Mouse (Mus musculus) mouse trophoblast stem cell (cell line): ENCODE data around the gene Tmco5.
"Not testable (repeated sequence)": the region's sequence is repeated elsewhere in the genome, so short reads cannot be mapped to it uniquely, and the experiment has no call there.

Source experiments
- in situ Hi-C, 2 experiments: fragments of 300-500 bp; cut with MseI, MboI; formaldehyde crosslinking; loops; 2 replicates in 1 of 2; 3 replicates in 1 of 2; pipeline ENCODE4 v1.15.1; 2025

The Tmco5 gene

DNA sequence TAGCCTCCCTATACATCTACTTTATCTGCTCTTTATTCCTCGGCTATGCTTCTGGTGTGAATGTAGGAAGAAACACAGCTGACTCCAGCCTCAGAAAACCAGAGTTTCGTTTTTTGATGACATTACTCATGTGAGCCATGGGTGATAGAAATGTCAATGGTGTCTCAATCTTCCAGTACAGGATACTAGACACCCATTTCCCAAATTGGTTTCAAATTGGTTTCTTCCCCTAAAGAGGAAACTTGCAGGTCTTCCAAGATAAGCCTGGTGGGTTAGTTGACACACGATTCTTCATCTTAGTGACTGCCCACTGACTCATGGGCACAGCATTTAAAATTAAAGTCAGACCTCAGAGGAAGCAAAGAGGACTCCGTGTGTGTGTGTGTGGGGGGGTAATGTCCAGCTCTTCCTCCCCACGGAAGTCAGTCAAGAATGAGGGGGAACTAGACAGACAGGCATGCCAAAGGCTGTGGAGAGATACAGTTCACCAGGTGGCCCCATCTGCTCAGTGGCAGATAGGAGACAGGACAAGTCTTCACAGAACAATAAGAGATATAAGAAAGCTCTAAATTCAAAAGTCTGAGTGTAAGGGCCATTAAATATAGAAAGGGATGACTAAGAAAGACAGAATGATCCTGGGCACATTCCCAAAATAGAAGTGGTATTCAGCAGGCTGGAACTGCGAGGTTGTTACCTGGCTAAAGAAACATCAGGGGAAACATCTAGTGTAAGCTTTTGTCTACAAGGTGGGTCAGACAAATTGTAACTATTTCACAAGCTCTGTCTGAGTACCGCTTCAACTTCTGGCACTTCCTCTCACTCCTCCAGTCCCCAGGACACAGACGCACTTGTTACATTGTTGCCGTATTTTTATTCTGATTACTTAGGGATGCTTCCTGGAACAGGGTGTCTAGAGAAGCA is 44.3 kb downstream of the Tmco5 start:
- in situ Hi-C loops = no loop called here

DNA sequence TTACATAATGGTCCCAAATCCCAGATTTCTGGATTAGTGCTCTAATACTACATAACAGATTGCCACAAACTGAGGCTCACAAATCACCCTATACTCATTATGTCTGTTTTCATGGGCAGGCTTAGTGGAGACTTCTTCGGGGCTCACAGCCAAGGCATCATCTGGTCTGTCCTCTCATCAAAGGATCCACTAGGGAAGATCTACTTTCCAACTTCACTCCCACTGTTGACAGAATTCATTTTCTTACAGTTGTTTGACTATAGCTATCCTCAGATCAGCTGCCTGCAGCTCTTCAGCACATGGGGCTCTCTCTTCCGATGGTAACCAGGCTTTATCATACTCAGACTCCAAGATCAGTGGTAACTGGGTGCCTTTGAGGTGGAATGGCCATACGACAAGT is 45.2 kb downstream of the Tmco5 start:
- in situ Hi-C loops = no loop called here

DNA sequence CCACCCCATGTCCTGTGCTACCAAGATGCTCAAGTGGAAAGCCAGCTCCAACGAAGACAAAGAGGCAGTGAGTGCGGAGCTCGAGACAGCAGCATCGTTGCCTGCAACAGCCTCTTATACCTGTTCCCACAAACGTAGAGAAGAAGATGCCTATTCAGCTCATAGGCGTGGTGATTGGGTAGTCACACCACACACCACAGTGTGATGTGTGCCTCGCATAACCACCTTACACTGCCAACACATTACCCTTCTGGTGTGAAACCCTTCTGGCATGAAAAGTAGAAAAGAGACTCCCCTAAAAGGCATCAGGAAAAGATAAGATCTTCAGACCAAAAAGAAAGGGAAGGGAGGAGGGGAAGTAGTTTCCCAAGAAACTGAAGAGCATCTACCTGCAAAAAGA is 45.8 kb downstream of the Tmco5 start:
- in situ Hi-C loops = no loop called here

DNA sequence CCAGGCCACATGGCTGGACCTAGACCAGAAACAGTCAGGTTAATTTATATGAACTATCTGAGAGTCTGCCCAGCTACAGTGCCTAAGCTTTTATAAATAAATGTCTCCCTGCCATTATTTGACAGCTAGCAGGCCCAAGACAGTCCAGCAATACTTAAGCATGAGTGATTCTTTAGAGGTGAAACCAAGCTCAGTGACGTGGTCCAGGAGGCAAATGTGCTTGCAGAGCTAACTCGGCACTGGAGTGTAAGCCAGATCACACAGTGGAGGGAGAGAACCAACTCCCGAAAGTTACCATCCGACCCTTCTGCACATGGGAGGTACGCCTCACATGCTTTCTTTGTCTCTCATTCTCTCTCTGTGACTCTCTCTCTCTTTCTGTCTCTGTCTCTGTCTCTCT is 46.7 kb downstream of the Tmco5 start:
- in situ Hi-C loops = no loop called here

DNA sequence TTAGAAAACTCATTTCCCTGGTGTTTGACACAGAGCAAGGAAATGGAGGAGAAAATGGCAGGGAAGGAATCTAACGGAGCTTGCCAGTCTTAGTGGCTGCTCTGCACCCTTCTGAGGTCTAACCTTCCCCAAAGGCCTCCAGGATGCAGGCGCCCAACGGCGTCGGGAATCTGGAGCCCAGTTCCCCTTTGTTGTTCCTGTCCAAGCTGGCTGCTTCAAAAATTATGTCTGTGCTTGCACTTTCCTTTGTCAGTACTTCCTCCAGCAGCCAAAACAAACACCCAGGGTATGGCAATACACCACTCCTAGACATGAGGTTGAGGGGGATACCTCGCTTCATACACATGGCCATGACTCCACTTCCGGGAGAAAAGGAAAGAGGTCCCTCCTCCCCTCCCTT is 53.7 kb downstream of the Tmco5 start:
- in situ Hi-C loops = no loop called here

DNA sequence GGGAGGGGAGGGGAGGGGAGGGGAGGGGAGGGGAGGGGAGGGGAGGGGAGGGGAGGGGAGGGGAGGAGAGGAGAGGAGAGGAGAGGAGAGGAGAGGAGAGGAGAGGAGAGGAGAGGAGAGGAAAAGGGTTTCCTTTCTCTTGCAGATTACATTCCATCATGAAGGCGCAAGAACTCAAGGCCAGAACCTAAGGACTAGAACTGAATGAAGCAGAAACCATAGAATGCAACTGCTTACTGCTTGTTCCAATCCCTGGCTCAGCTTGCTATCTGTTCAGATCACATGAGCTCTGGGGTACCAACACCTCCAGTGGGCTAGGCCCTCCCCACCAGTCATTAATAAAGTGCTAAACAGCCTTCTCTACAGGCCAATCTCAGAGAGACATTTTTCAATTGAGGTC is 55.7 kb downstream of the Tmco5 start:
- in situ Hi-C loops = not testable (repeated sequence)

DNA sequence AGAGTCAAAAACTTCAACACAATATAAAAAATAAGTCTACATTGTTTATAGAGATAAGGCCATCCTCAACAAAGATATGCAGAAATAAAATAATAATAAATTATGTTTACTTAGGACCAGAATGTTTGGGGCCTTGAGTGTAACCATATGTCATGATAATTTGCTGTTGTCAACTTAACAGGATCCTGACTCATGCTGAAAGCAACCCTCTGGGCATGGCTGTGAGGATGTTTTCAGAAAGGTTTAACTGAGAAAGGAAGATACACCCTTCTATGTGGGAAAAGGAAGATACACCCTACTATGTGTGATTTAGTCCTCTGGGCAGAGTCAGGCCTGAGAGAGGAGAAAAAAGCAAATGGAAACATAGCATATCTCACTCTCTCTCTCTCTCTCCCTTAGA is 56.3 kb downstream of the Tmco5 start:
- in situ Hi-C loops = no loop called here

DNA sequence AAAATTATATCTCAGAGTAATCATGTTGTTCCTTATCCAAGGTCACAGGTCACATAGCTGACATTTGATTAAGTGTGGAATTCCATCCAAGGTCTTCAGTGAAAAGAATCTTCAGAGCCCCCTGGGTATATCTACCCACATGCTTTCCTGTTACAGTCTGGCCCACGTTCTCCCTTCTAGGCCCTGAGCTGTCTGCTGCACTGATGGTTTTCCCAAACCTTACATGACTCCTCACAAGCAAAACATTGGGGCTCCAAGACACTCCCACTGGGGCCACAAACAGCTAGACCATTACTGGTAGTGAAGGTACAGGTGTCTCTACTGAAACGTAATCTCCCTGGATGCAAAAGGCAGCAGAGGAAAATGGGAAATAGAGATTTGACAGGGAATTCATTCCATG is 57.9 kb downstream of the Tmco5 start:
- in situ Hi-C loops = no loop called here

DNA sequence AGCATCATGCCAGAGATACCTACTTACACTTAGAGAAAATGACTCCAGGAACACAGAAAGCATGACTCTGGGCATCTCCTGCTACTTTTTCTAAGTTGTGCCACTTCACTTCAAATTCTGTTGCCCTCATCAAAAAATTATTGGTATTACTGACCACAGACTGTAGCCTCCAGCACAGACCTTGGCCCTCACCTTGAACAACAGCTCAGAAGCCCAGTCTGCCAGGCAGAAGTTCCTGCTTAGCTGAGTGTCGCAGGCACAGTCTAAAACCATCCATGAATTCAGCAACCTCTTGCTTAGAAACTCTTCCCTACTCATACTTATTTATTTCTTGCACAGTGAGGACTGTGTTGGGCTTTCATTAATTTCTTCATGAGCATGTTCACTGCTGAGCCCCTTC is 58.7 kb downstream of the Tmco5 start:
- in situ Hi-C loops = no loop called here

DNA sequence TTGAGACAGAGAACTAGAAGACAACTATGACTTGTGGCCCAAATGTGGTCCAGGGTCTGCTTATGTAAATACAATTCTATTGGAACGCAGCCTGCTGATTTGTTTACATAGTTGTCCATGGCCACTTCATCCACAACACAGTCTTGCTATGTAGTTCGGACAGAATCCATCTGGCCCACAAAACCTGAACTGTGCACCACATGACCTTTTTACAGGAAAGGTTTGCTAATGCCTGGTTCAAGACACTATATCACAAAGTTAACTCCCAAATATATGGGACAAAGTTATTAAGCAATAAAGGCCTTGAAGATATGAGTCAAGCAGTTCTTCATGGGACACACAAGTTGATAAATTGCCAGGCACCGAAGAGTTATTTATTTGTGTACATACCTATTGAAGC is 63.3 kb downstream of the Tmco5 start:
- in situ Hi-C loops = no loop called here
